Comparison of ENCODE assay signal across 21 mouse cellular contexts in genomic region chr7:145301008-145301340, GRCm38 (mm10). TPM values are rescaled to one million over a fixed set of nuclear protein-coding genes. Genes with fewer than 3 reads are reported as not detected.
DNase-seq lines count a peak whose midpoint lies in the region; ATAC-seq and TF ChIP-seq lines count a peak whose summit lies in the region.
"Had no signal": no experiment of that assay in that cellular context is flagged by ENCODE, and none has a peak within 500 bp of the region (broad histone marks: within the 10 kb centered on the region; RNA-seq: fewer than 3 reads in every experiment).

No protein-coding gene starts in this region.

- no peak overlapping the region for H3ac ChIP-seq in myocyte (ENCODE audit: control insufficient read depth, insufficient read length)

- H3K27me3 ChIP-seq in forebrain, embryonic 10.5 days (ENCODE audit: poor library complexity, severe bottlenecking), result 0 out of 2 replicates have a peak, but pooled peaks cover 4% of the 10 kb centered on the region
- H3K27me3 ChIP-seq in forebrain, embryonic 16.5 days (replicated peaks; ENCODE audit: control insufficient read depth, insufficient read depth, low read length), result no peaks in the 10 kb centered on the region
- no peaks in the 10 kb centered on the region for H3K27me3 ChIP-seq in kidney, postnatal 0 days (ENCODE audit: insufficient read depth, low read length)
- H3K27me3 ChIP-seq in myocyte (ENCODE audit: control insufficient read depth, insufficient read depth, insufficient read length), result no peaks in the 10 kb centered on the region
- H3K27me3 ChIP-seq: hindbrain, embryonic 15.5 days; midbrain, embryonic 15.5 days had no signal

- peaks cover 36% of the 10 kb centered on the region for H3K4me1 ChIP-seq in forebrain, embryonic 10.5 days
- 0 out of 2 replicates have a peak, but pooled peaks cover 6% of the 10 kb centered on the region for H3K4me1 ChIP-seq in forebrain, embryonic 16.5 days (replicated peaks; ENCODE audit: control insufficient read depth, insufficient read depth, low read length)
- H3K4me1 ChIP-seq in kidney, postnatal 0 days (replicated peaks; ENCODE audit: insufficient read depth, low read length), result peaks cover 12% of the 10 kb centered on the region; the same call in 1 of the 2 replicates
- H3K4me1 ChIP-seq: megakaryocyte, embryonic 14.5 days had no signal

- no peak for TF ChIP-seq POLR2A in myocyte (IDR thresholded peaks at IDR 0.05; ENCODE audit: insufficient read length, low read depth)

- no peaks in the 10 kb centered on the region for H3K9me3 ChIP-seq in forebrain, embryonic 10.5 days
- H3K9me3 ChIP-seq in forebrain, embryonic 16.5 days (ENCODE audit: control insufficient read depth, low read length), result no peaks in the 10 kb centered on the region
- H3K9me3 ChIP-seq in kidney, postnatal 0 days (replicated peaks; ENCODE audit: low read length), result no peaks in the 10 kb centered on the region
- H3K9me3 ChIP-seq: hindbrain, embryonic 15.5 days; liver, embryonic 12.5 days; megakaryocyte, embryonic 14.5 days; midbrain, embryonic 15.5 days had no signal

- no peak for DNase-seq in forebrain, embryonic 10.5 days (ENCODE audit: extremely low spot score, low spot score)
- DNase-seq in kidney, postnatal 0 days (ENCODE audit: low spot score), result no peak
- no peak for DNase-seq in kidney, adult 11 months
- DNase-seq in brain, adult 2 months (ENCODE audit: low read depth, low spot score), result peak; percentile 76
- DNase-seq in frontal cortex, postnatal 14 days (ENCODE audit: low spot score in 2 of 2), result no peak
- DNase-seq in layer of hippocampus, postnatal 10 days (ENCODE audit: low spot score in 2 of 2), result no peak
- DNase-seq: adrenal gland, postnatal 25 days; B cell, adult 2 months; kidney, adult 9 months had no signal

- ATAC-seq in forebrain, embryonic 16.5 days, result no peak
- ATAC-seq in kidney, postnatal 0 days (replicated peaks; ENCODE audit: low FRiP score, low read depth), result no peak
- ATAC-seq: liver, embryonic 12.5 days; lung, postnatal 0 days; midbrain, embryonic 15.5 days had no signal

- H3K36me3 ChIP-seq in forebrain, embryonic 10.5 days (replicated peaks), result no peaks in the 10 kb centered on the region
- no peaks in the 10 kb centered on the region for H3K36me3 ChIP-seq in forebrain, embryonic 16.5 days (ENCODE audit: control insufficient read depth, insufficient read depth)
- H3K36me3 ChIP-seq in kidney, postnatal 0 days (ENCODE audit: insufficient read depth, low read length), result no peaks in the 10 kb centered on the region
- no peaks in the 10 kb centered on the region for H3K36me3 ChIP-seq in myocyte (ENCODE audit: control insufficient read depth, insufficient read depth)
- H3K36me3 ChIP-seq: hindbrain, embryonic 15.5 days; liver, embryonic 12.5 days; midbrain, embryonic 15.5 days had no signal

- H3K27ac ChIP-seq in forebrain, embryonic 10.5 days, result peak overlapping the region; percentile 20; the same call in 1 of the 2 replicates
- H3K27ac ChIP-seq in forebrain, embryonic 16.5 days (ENCODE audit: low read length), result no peak overlapping the region
- no peak overlapping the region for H3K27ac ChIP-seq in kidney, postnatal 0 days
- H3K27ac ChIP-seq: hindbrain, embryonic 15.5 days; liver, embryonic 12.5 days; midbrain, embryonic 15.5 days had no signal

- H3K79me2 ChIP-seq in myocyte (ENCODE audit: control insufficient read depth, insufficient read depth), result no peaks in the 10 kb centered on the region

- no peak for TF ChIP-seq CTCF in kidney, postnatal 0 days (IDR thresholded peaks at IDR 0.05; ENCODE audit: low read depth)

- no peak overlapping the region for H3K9ac ChIP-seq in forebrain, embryonic 16.5 days (replicated peaks; ENCODE audit: low read depth, low read length)
- H3K9ac ChIP-seq in kidney, postnatal 0 days (ENCODE audit: low read depth, low read length), result no peak overlapping the region
- H3K9ac ChIP-seq: hindbrain, embryonic 15.5 days; liver, embryonic 12.5 days; midbrain, embryonic 15.5 days had no signal

- H3K4me2 ChIP-seq in forebrain, embryonic 16.5 days (ENCODE audit: low read length), result no peak overlapping the region
- 0 out of 2 replicates have a peak overlapping the region, but pooled peaks have one; percentile 5 for H3K4me2 ChIP-seq in kidney, postnatal 0 days (ENCODE audit: low read length)
- H3K4me2 ChIP-seq in myocyte (ENCODE audit: low read depth), result peak overlapping the region; percentile 38
- H3K4me2 ChIP-seq: heart, embryonic 11.5 days; hindbrain, embryonic 15.5 days; liver, embryonic 12.5 days; midbrain, embryonic 15.5 days had no signal

- no peak overlapping the region for H3K4me3 ChIP-seq in forebrain, embryonic 10.5 days
- no peak overlapping the region for H3K4me3 ChIP-seq in forebrain, embryonic 16.5 days (replicated peaks; ENCODE audit: low read length)
- H3K4me3 ChIP-seq in kidney, postnatal 0 days (replicated peaks; ENCODE audit: low read depth, low read length), result no peak overlapping the region
- no peak overlapping the region for H3K4me3 ChIP-seq in myocyte
- H3K4me3 ChIP-seq: hindbrain, embryonic 15.5 days; liver, embryonic 12.5 days; megakaryocyte, embryonic 14.5 days; midbrain, embryonic 15.5 days had no signal

TF ChIP-seq in myocyte, 11 proteins besides CTCF, POLR2A, EP300 and RAD21:
- TF ChIP-seq MYOD1 (IDR thresholded peaks at IDR 0.05; ENCODE audit: control insufficient read depth in 1 of 3, insufficient read length in 2 of 3, low read depth in 2 of 3), result no peak
- TF ChIP-seq USF1 (IDR thresholded peaks at IDR 0.05; ENCODE audit: low read depth), result no peak
- no peak for TF ChIP-seq TCF12 (IDR thresholded peaks at IDR 0.05; ENCODE audit: insufficient read depth, poor library complexity, severe bottlenecking)
- TF ChIP-seq MAX (IDR thresholded peaks at IDR 0.05; ENCODE audit: low read depth), result no peak
- no peak for TF ChIP-seq REST (IDR thresholded peaks at IDR 0.05; ENCODE audit: insufficient read depth, insufficient read length)
- no peak for TF ChIP-seq MYOG (IDR thresholded peaks at IDR 0.05; ENCODE audit: control insufficient read depth in 1 of 3, insufficient read depth in 1 of 3, insufficient read length in 2 of 3, low read depth in 2 of 3)
- TF ChIP-seq TCF3 (IDR thresholded peaks at IDR 0.05; ENCODE audit: insufficient read length, low read depth), result no peak
- TF ChIP-seq SRF (IDR thresholded peaks at IDR 0.05; ENCODE audit: control insufficient read depth, insufficient read length, low read depth), result no peak
- TF ChIP-seq E2F4 (IDR thresholded peaks at IDR 0.05; ENCODE audit: insufficient read depth), result no peak
- TF ChIP-seq POLR2AphosphoS2 (IDR thresholded peaks at IDR 0.05; ENCODE audit: insufficient read length, low read depth), result no peak

RNA-seq across cellular contexts. Expression of gene Mrgprf, which starts 0.3 kb away (rescaled TPM):
- 0.07 and 0.09 TPM in 2 replicates for polyA plus RNA-seq in forebrain, embryonic 10.5 days (2016; fragmentation: Nextera tagmentation; extraction: Ambion mirVana)
- polyA plus RNA-seq in forebrain, embryonic 16.5 days (2015; fragmentation: Nextera tagmentation; extraction: Ambion mirVana), result 2.9 and 3.3 TPM in 2 replicates
- 3.5 and 3.8 TPM in 2 replicates for polyA plus RNA-seq in kidney, postnatal 0 days (2015; fragmentation: Nextera tagmentation; extraction: Ambion mirVana)
- 4.4 TPM for polyA plus RNA-seq in myocyte (2012; fragmentation: generic; extraction: Trizol)
- total RNA-seq in layer of hippocampus, postnatal 10 days (2021), result 1 to 10 TPM; 1.6 to 2.2 TPM
- polyA plus RNA-seq: liver, embryonic 12.5 days had no signal

RNA-seq across cellular contexts. Expression of gene Mrgprd, which starts 13.7 kb away (rescaled TPM):
- not detected in 2 replicates for polyA plus RNA-seq in forebrain, embryonic 10.5 days (2016; fragmentation: Nextera tagmentation; extraction: Ambion mirVana)
- polyA plus RNA-seq in forebrain, embryonic 16.5 days (2015; fragmentation: Nextera tagmentation; extraction: Ambion mirVana), result not detected in 2 replicates
- not detected in 2 replicates for polyA plus RNA-seq in kidney, postnatal 0 days (2015; fragmentation: Nextera tagmentation; extraction: Ambion mirVana)
- polyA plus RNA-seq in myocyte (2012; fragmentation: generic; extraction: Trizol), result not detected
- not detected for total RNA-seq in layer of hippocampus, postnatal 10 days (2021)
- total RNA-seq: adrenal gland, postnatal 25 days; gastrocnemius, postnatal 14 days; heart, postnatal 25 days; layer of hippocampus, adult 8-10 months; left cerebral cortex, postnatal 10 days had no signal
- polyA plus RNA-seq: heart, embryonic 11.5 days; hindbrain, embryonic 15.5 days; liver, embryonic 12.5 days; lung, postnatal 0 days; midbrain, embryonic 15.5 days had no signal

RNA-seq across cellular contexts. Expression of gene Tpcn2, which starts 17.2 kb away (rescaled TPM):
- 5.1 and 5.9 TPM in 2 replicates for polyA plus RNA-seq in forebrain, embryonic 10.5 days (2016; fragmentation: Nextera tagmentation; extraction: Ambion mirVana)
- polyA plus RNA-seq in forebrain, embryonic 16.5 days (2015; fragmentation: Nextera tagmentation; extraction: Ambion mirVana), result 2.5 and 3.9 TPM in 2 replicates
- polyA plus RNA-seq in kidney, postnatal 0 days (2015; fragmentation: Nextera tagmentation; extraction: Ambion mirVana), result 7.7 and 8.7 TPM in 2 replicates
- polyA plus RNA-seq in myocyte (2012; fragmentation: generic; extraction: Trizol), result 4.4 TPM
- total RNA-seq in layer of hippocampus, postnatal 10 days (2021), result 1 to 10 TPM; 5.5 to 7.0 TPM
